Mouse (Mus musculus): Measurements from ENCODE around the gene Hs6st1. TPM values are rescaled to one million over a fixed set of nuclear protein-coding genes. Genes with fewer than 3 reads are reported as not detected.

Hs6st1 gene
- polyA plus RNA-seq, 1 experiment from 2014 or later = 5.2 TPM

DNA sequence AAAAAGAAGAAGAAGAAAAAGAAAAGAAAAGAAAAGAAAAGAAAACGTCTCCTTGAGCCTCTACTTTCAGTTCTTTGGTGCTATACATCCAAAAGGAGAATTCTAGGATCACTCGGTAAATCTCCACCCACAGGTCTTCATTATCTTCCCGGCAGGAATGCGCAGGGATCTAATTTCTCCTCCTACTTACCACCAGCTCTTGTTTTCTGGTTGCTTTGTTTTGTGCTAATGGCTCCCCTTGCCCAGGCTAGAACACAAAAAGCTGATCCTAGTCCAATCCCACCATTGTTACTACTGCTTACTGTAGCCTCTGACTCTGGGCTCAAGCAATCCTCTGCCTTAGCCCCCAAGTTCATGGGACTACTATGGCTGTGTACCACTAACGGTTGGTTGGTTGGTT lies 16.9 kb downstream of the Hs6st1 start:
- Histone ChIP-seq H3K4me3 (ENCODE audit: low read depth, low read length) (no peak overlapping the region), H3K9me3 (replicated peaks; ENCODE audit: control insufficient read depth, low read length) (no peaks in the 10 kb centered on the region), H3K4me1 (ENCODE audit: control insufficient read depth, low read depth, low read length) (peaks cover 36% of the 10 kb centered on the region), H3K4me2 (ENCODE audit: low read depth, low read length) (no peak overlapping the region), H3K27ac (ENCODE audit: low read length) (no peak overlapping the region), H3K27me3 (ENCODE audit: control insufficient read depth, insufficient read depth, low read depth, low read length) (no peaks in the 10 kb centered on the region), H3K9ac (ENCODE audit: low read depth, low read length) (no peak overlapping the region), H3K36me3 (ENCODE audit: control insufficient read depth, insufficient read depth) (peaks cover 59% of the 10 kb centered on the region)
- 91% methylated on average over 5 of the region's 5 CpGs for WGBS (ENCODE audit: insufficient replicate concordance)
- ATAC-seq (ENCODE audit: low read depth) = no peak

DNA sequence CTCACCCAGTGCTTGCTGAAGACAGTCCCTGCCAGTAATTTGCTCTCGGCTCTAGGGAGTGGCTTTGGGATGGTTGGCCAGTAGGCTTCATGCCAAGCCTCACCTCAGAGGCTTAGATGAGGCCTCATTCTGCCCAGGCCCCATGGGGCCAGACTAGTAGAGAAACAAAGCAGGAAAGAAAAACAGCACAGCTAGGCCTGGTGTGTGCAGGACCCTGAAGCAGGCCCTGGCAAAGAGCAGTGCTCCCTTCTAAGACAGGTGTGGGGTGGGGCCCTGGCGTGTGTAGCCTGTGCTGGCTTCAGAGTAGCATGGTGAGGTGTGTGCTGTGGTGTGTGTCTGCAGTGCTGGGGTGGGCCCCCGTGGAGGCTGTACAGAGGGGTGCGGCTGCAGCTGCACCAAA lies 20.2 kb downstream of the Hs6st1 start:
- Histone ChIP-seq H3K4me2 (ENCODE audit: low read depth, low read length) (peak overlapping the region; percentile 31), H3K27me3 (ENCODE audit: control insufficient read depth, insufficient read depth, low read depth, low read length) (no peaks in the 10 kb centered on the region), H3K4me3 (ENCODE audit: low read depth, low read length) (no peak overlapping the region), H3K9ac (ENCODE audit: low read depth, low read length) (peak overlapping the region; percentile 71), H3K4me1 (ENCODE audit: control insufficient read depth, low read depth, low read length) (peaks cover 63% of the 10 kb centered on the region), H3K27ac (ENCODE audit: low read length) (peak overlapping the region; percentile 99), H3K9me3 (replicated peaks; ENCODE audit: control insufficient read depth, low read length) (no peaks in the 10 kb centered on the region), H3K36me3 (ENCODE audit: control insufficient read depth, insufficient read depth) (peaks cover 39% of the 10 kb centered on the region)
- no peak for ATAC-seq (ENCODE audit: low read depth)
- 34% methylated on average over 4 of the region's 4 CpGs for WGBS (ENCODE audit: insufficient replicate concordance)

- Histone ChIP-seq H3K9me3 (replicated peaks; ENCODE audit: control insufficient read depth, low read length) (no peaks in the 10 kb centered on the region), H3K9ac (ENCODE audit: low read depth, low read length) (peak overlapping the region; percentile 71), H3K4me3 (ENCODE audit: low read depth, low read length) (no peak overlapping the region), H3K4me1 (ENCODE audit: control insufficient read depth, low read depth, low read length) (peaks cover 75% of the 10 kb centered on the region), H3K27ac (ENCODE audit: low read length) (peak overlapping the region; percentile 99), H3K4me2 (ENCODE audit: low read depth, low read length) (peak overlapping the region; percentile 69), H3K27me3 (ENCODE audit: control insufficient read depth, insufficient read depth, low read depth, low read length) (no peaks in the 10 kb centered on the region), H3K36me3 (ENCODE audit: control insufficient read depth, insufficient read depth) (peaks cover 39% of the 10 kb centered on the region)
- ATAC-seq (ENCODE audit: low read depth) = 0 out of 2 replicates have a peak, but pooled peaks have one; percentile 4
- WGBS (ENCODE audit: insufficient replicate concordance) = 47% methylated on average over 1 of the region's 1 CpGs
Measured at GRCm38 (mm10) chr1:36089481-36089880, 21.3 kb downstream of the Hs6st1 start.

DNA sequence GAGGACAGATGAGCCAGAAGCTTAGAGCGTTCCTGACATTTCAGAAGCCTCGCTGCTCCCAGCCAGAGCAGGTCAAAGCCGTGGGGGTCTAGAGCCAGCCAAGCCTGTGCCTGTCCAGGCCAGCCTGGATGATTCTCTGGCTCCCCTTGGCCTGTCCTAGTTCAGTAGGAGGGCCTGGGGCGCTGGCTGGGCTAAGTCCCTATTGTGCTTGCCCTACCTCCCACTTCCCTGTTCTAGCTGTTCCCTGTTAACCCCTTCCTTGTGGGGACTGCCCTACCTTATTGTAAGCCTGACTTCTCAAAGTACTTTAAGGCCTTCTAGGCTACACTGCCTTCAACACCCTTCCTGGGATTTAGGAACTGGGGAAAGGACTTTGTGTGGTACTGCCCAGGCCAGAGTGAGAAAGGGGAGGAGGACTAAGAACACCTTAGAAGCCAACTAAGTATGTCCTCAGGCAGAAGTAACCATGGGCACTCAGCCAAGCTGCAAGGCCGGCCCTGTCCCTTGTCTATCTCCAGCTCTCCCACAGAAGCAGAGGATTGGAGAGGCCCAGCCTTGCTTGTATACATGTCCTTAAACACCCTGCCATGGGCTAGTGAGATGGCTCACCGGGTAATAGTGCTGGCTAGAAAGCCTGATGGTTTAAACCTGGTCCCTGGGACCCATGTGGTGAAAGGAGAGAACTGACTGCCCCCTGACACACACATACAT lies 22.0 kb downstream of the Hs6st1 start:
- peak overlapping the region; percentile 37 for H3K4me3 ChIP-seq (ENCODE audit: low read depth, low read length)
- peak; percentile 7 for ATAC-seq (ENCODE audit: low read depth)
- peak overlapping the region; percentile 71 for H3K9ac ChIP-seq (ENCODE audit: low read depth, low read length)
- peak overlapping the region; percentile 99 for H3K27ac ChIP-seq (ENCODE audit: low read length)
- no peaks in the 10 kb centered on the region for H3K27me3 ChIP-seq (ENCODE audit: control insufficient read depth, insufficient read depth, low read depth, low read length)
- H3K4me2 ChIP-seq (ENCODE audit: low read depth, low read length) = peak overlapping the region; percentile 69
- H3K36me3 ChIP-seq (ENCODE audit: control insufficient read depth, insufficient read depth) = peaks cover 41% of the 10 kb centered on the region
- WGBS (ENCODE audit: insufficient replicate concordance) = 49% methylated on average over 6 of the region's 6 CpGs
- H3K4me1 ChIP-seq (ENCODE audit: control insufficient read depth, low read depth, low read length) = peaks cover 81% of the 10 kb centered on the region
- no peaks in the 10 kb centered on the region for H3K9me3 ChIP-seq (replicated peaks; ENCODE audit: control insufficient read depth, low read length)

DNA sequence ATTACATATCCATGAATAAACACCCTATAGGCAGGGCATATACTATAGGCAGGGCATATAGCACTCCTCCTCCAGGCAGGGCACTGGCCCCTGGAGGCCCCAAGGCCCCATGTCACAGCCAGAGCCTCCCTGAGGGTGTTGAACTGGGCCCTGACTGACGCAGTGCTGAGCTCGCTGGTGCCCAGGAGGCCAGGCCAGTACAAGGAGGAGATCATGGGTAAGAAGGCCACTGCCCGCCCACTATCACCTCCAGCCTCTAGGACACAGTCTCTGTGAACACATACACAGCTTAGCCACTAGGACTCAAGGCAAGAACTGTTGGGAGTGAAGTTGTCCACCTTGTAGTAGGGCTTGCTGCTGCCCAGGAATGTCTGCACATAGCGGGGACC lies 22.5 kb downstream of the Hs6st1 start:
- Histone ChIP-seq H3K4me1 (ENCODE audit: control insufficient read depth, low read depth, low read length) (peaks cover 87% of the 10 kb centered on the region), H3K4me3 (ENCODE audit: low read depth, low read length) (peak overlapping the region; percentile 37), H3K36me3 (ENCODE audit: control insufficient read depth, insufficient read depth) (peaks cover 35% of the 10 kb centered on the region)

GRCm38 (mm10) chr1:36091246-36091645 lies 23.0 kb downstream of the Hs6st1 start:
- Histone ChIP-seq H3K27me3 (ENCODE audit: control insufficient read depth, insufficient read depth, low read depth, low read length) (no peaks in the 10 kb centered on the region), H3K4me3 (ENCODE audit: low read depth, low read length) (peak overlapping the region; percentile 37), H3K9ac (ENCODE audit: low read depth, low read length) (peak overlapping the region; percentile 71), H3K27ac (ENCODE audit: low read length) (peak overlapping the region; percentile 99), H3K36me3 (ENCODE audit: control insufficient read depth, insufficient read depth) (peaks cover 31% of the 10 kb centered on the region), H3K9me3 (replicated peaks; ENCODE audit: control insufficient read depth, low read length) (no peaks in the 10 kb centered on the region), H3K4me2 (ENCODE audit: low read depth, low read length) (peak overlapping the region; percentile 69), H3K4me1 (ENCODE audit: control insufficient read depth, low read depth, low read length) (peaks cover 92% of the 10 kb centered on the region)
- ATAC-seq (ENCODE audit: low read depth) = peak; percentile 81
- WGBS (ENCODE audit: insufficient replicate concordance) = 14% methylated on average over 6 of the region's 6 CpGs

More for the DNA sequence above, 22.5 kb downstream of the Hs6st1 start:
- ATAC-seq (ENCODE audit: low read depth) = peak; percentile 71
- H3K4me2 ChIP-seq (ENCODE audit: low read depth, low read length) = peak overlapping the region; percentile 69
- H3K27me3 ChIP-seq (ENCODE audit: control insufficient read depth, insufficient read depth, low read depth, low read length) = no peaks in the 10 kb centered on the region
- 38% methylated on average over 4 of the region's 4 CpGs for WGBS (ENCODE audit: insufficient replicate concordance)
- H3K27ac ChIP-seq (ENCODE audit: low read length) = peak overlapping the region; percentile 99
- no peaks in the 10 kb centered on the region for H3K9me3 ChIP-seq (replicated peaks; ENCODE audit: control insufficient read depth, low read length)
- peak overlapping the region; percentile 71 for H3K9ac ChIP-seq (ENCODE audit: low read depth, low read length)

GRCm38 (mm10) chr1:36093741-36094140 lies 25.5 kb downstream of the Hs6st1 start:
- no peak overlapping the region for H3K4me3 ChIP-seq (ENCODE audit: low read depth, low read length)
- H3K27me3 ChIP-seq (ENCODE audit: control insufficient read depth, insufficient read depth, low read depth, low read length) = no peaks in the 10 kb centered on the region
- WGBS (ENCODE audit: insufficient replicate concordance) = 91% methylated on average over 8 of the region's 8 CpGs
- peak overlapping the region; percentile 99 for H3K27ac ChIP-seq (ENCODE audit: low read length)
- H3K36me3 ChIP-seq (ENCODE audit: control insufficient read depth, insufficient read depth) = peaks cover 33% of the 10 kb centered on the region
- peak overlapping the region; percentile 35 for H3K9ac ChIP-seq (ENCODE audit: low read depth, low read length)
- H3K4me1 ChIP-seq (ENCODE audit: control insufficient read depth, low read depth, low read length) = peaks cover 91% of the 10 kb centered on the region
- H3K9me3 ChIP-seq (replicated peaks; ENCODE audit: control insufficient read depth, low read length) = no peaks in the 10 kb centered on the region
- ATAC-seq (ENCODE audit: low read depth) = no peak
- no peak overlapping the region for H3K4me2 ChIP-seq (ENCODE audit: low read depth, low read length)

GRCm38 (mm10) chr1:36095423-36096272 lies 27.4 kb downstream of the Hs6st1 start:
- Histone ChIP-seq H3K27ac (ENCODE audit: low read length) (peak overlapping the region; percentile 99), H3K27me3 (ENCODE audit: control insufficient read depth, insufficient read depth, low read depth, low read length) (no peaks in the 10 kb centered on the region), H3K9me3 (replicated peaks; ENCODE audit: control insufficient read depth, low read length) (no peaks in the 10 kb centered on the region), H3K36me3 (ENCODE audit: control insufficient read depth, insufficient read depth) (peaks cover 37% of the 10 kb centered on the region), H3K4me3 (ENCODE audit: low read depth, low read length) (peak overlapping the region; percentile 25), H3K4me1 (ENCODE audit: control insufficient read depth, low read depth, low read length) (peaks cover 89% of the 10 kb centered on the region), H3K4me2 (ENCODE audit: low read depth, low read length) (peak overlapping the region; percentile 60), H3K9ac (ENCODE audit: low read depth, low read length) (peak overlapping the region; percentile 71)
- 40% methylated on average over 12 of the region's 12 CpGs for WGBS (ENCODE audit: insufficient replicate concordance)
- ATAC-seq (ENCODE audit: low read depth) = peak; percentile 80

DNA sequence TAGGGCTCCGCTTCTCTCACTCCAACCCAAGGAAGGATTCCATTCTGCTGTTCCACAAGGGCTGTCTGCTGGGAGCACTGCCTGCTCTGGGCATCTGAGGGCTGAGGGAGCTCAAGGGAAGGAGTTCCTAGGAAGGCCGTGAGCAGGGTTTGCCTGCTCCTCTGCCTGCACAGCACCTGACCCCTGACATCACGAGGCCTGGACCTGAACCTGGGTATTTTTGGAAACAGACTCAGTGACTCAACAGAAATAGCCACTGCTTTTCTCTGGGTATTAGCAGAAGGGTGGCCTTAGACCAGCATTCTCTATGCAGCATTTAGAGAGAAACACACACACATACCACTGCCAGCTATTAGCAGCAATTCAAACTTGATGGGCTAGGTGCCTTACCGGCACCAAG lies 30.2 kb downstream of the Hs6st1 start:
- Histone ChIP-seq H3K36me3 (ENCODE audit: control insufficient read depth, insufficient read depth) (peaks cover 54% of the 10 kb centered on the region), H3K27me3 (ENCODE audit: control insufficient read depth, insufficient read depth, low read depth, low read length) (no peaks in the 10 kb centered on the region), H3K4me2 (ENCODE audit: low read depth, low read length) (no peak overlapping the region), H3K4me1 (ENCODE audit: control insufficient read depth, low read depth, low read length) (peaks cover 69% of the 10 kb centered on the region), H3K9me3 (replicated peaks; ENCODE audit: control insufficient read depth, low read length) (no peaks in the 10 kb centered on the region), H3K9ac (ENCODE audit: low read depth, low read length) (no peak overlapping the region), H3K4me3 (ENCODE audit: low read depth, low read length) (no peak overlapping the region), H3K27ac (ENCODE audit: low read length) (peak overlapping the region; percentile 49)
- WGBS (ENCODE audit: insufficient replicate concordance) = 86% methylated on average over 4 of the region's 4 CpGs
- no peak for ATAC-seq (ENCODE audit: low read depth)
